8 mouse cellular contexts compared by ENCODE assay signal in genomic region chr7:92323710-92324109, GRCm38 (mm10).
A peak's percentile ranks its signal among the peaks of the same experiment; 100 is the strongest.
DNase-seq lines count a peak whose midpoint lies in the region; ATAC-seq and TF ChIP-seq lines count a peak whose summit lies in the region.

No protein-coding gene starts in this region.

- no peak overlapping the region for H3K9ac ChIP-seq in forebrain, embryonic 12.5 days
- no peak overlapping the region for H3K9ac ChIP-seq in forebrain, embryonic 16.5 days (replicated peaks; ENCODE audit: low read depth, low read length)

- H3K27ac ChIP-seq in forebrain, embryonic 12.5 days: no peak overlapping the region
- H3K27ac ChIP-seq in forebrain, embryonic 16.5 days (ENCODE audit: low read length): no peak overlapping the region
- no peak overlapping the region for H3K27ac ChIP-seq in embryonic fibroblast, embryonic 13.5 days (ENCODE audit: insufficient read depth, low read length)

- H3K4me1 ChIP-seq in forebrain, embryonic 12.5 days: no peaks in the 10 kb centered on the region; the same call in 1 of the 2 replicates
- no peaks in the 10 kb centered on the region; the same call in 1 of the 2 replicates for H3K4me1 ChIP-seq in forebrain, embryonic 16.5 days (replicated peaks; ENCODE audit: control insufficient read depth, insufficient read depth, low read length)
- no peaks in the 10 kb centered on the region for H3K4me1 ChIP-seq in embryonic fibroblast, embryonic 13.5 days (ENCODE audit: control insufficient read depth, insufficient read depth, low read length)

- ATAC-seq in forebrain, embryonic 12.5 days (ENCODE audit: low FRiP score): peak; percentile 68; the same call in 1 of the 2 replicates
- no peak for ATAC-seq in forebrain, embryonic 16.5 days

- peak; percentile 46 for DNase-seq in testis, postnatal 10 days (ENCODE audit: low spot score)
- DNase-seq in testis, postnatal 14 days (ENCODE audit: low spot score): no peak
- DNase-seq in kidney, postnatal 25 days: peak; percentile 40 to 73
- DNase-seq in right cerebral cortex, postnatal 10 days (ENCODE audit: low spot score in 2 of 2): no peak
- no peak for DNase-seq in ovary, postnatal 36 days (ENCODE audit: low spot score)

- H3K4me2 ChIP-seq in forebrain, embryonic 12.5 days: no peak overlapping the region
- no peak overlapping the region for H3K4me2 ChIP-seq in forebrain, embryonic 16.5 days (ENCODE audit: low read length)

- WGBS in forebrain, embryonic 12.5 days: 53% methylated on average over 4 of the region's 4 CpGs
- 48% methylated on average over 4 of the region's 4 CpGs for WGBS in forebrain, embryonic 16.5 days

- TF ChIP-seq CTCF in embryonic fibroblast, embryonic 13.5 days (IDR thresholded peaks at IDR 0.05; ENCODE audit: borderline replicate concordance, insufficient read depth, low read length): peak; percentile 63; the same call in 1 of the 2 replicates

- H3K27me3 ChIP-seq in forebrain, embryonic 12.5 days: no peaks in the 10 kb centered on the region
- no peaks in the 10 kb centered on the region for H3K27me3 ChIP-seq in forebrain, embryonic 16.5 days (replicated peaks; ENCODE audit: control insufficient read depth, insufficient read depth, low read length)

- H3K36me3 ChIP-seq in forebrain, embryonic 12.5 days (replicated peaks): no peaks in the 10 kb centered on the region
- no peaks in the 10 kb centered on the region for H3K36me3 ChIP-seq in forebrain, embryonic 16.5 days (ENCODE audit: control insufficient read depth, insufficient read depth)

- no peak for TF ChIP-seq POLR2A in embryonic fibroblast, embryonic 13.5 days (IDR thresholded peaks at IDR 0.05; ENCODE audit: low read depth, low read length)

- H3K4me3 ChIP-seq in forebrain, embryonic 12.5 days (replicated peaks): no peak overlapping the region
- H3K4me3 ChIP-seq in forebrain, embryonic 16.5 days (replicated peaks; ENCODE audit: low read length): no peak overlapping the region
- H3K4me3 ChIP-seq in embryonic fibroblast, embryonic 13.5 days (ENCODE audit: insufficient read depth, low read length): no peak overlapping the region

- no peaks in the 10 kb centered on the region for H3K9me3 ChIP-seq in forebrain, embryonic 12.5 days
- H3K9me3 ChIP-seq in forebrain, embryonic 16.5 days (ENCODE audit: control insufficient read depth, low read length): no peaks in the 10 kb centered on the region

Comparison
In these comparisons a context has a peak if more than half of its experiments do, and no peak if none do; other contexts are left out.
1. DNase-seq: peak in testis, postnatal 10 days (single experiment) and kidney, postnatal 25 days (2 of 2); none in testis, postnatal 14 days (single experiment), right cerebral cortex, postnatal 10 days (0 of 2) and ovary, postnatal 36 days (single experiment).